Mouse (Mus musculus) midbrain, embryonic 10.5 days (tissue): Measurements from ENCODE around the gene 1700020L24Rik. TPM values are rescaled to one million over a fixed set of nuclear protein-coding genes. Genes with fewer than 3 reads are reported as not detected.
A peak's percentile ranks its signal among the peaks of the same experiment; 100 is the strongest.

ENCODE experiments used
- DNase-seq: peaks from one replicate; pipeline ENCODE4 v3.0.0-alpha.2; 2017; ENCODE audit warnings: low spot score
- H3K27ac ChIP-seq: fragments of 300-500 bp; sonication (generic); replicated peaks from 2 replicates; pipeline ENCODE4 v1.5.1; 2016; ENCODE audit warnings: mild to moderate bottlenecking
- H3K27me3 ChIP-seq: fragments of 300-500 bp; sonication (generic); 2 replicates; pipeline ENCODE4 v1.6.1; 2016; ENCODE audit warnings: low read depth, mild to moderate bottlenecking; ENCODE audit not compliant: poor library complexity, severe bottlenecking
- H3K36me3 ChIP-seq: fragments of 300-500 bp; sonication (generic); 2 replicates; pipeline ENCODE4 v1.6.1; 2016; ENCODE audit warnings: mild to moderate bottlenecking, moderate library complexity
- H3K4me1 ChIP-seq: fragments of 300-500 bp; sonication (generic); 2 replicates; pipeline ENCODE4 v1.6.1; 2016
- H3K4me3 ChIP-seq: fragments of 300-500 bp; sonication (generic); 2 replicates; pipeline ENCODE4 v1.5.1; 2016; ENCODE audit warnings: mild to moderate bottlenecking, moderate library complexity
- H3K9me3 ChIP-seq: fragments of 300-500 bp; sonication (generic); replicated peaks from 2 replicates; pipeline ENCODE4 v1.6.1; 2016; ENCODE audit warnings: mild to moderate bottlenecking
- WGBS: fragments of 180-500 bp; shearing (Covaris S2); methylation state at CpG from one replicate; pipeline ENCODE4 v1.1.7; 2016; 5-methylcytosine and 5-hydroxymethylcytosine counted together
- polyA plus RNA-seq: library from polyadenylated mRNA; unstranded; fragments of >200 nt; fragmentation: Nextera tagmentation; extraction: Ambion mirVana; gene quantifications from 2 replicates; pipeline ENCODE4 v1.2.1, GENCODE M21; 2016

The 1700020L24Rik gene
- polyA plus RNA-seq: 0.54 TPM in 1 of 2 replicates, not detected in the other

GRCm38 (mm10) chr11:83437377-83437776, at the start of gene 1700020L24Rik:
TSS of gene 1700020L24Rik (plus strand) at chr11:83437677.
- no peak within 1 kb of the TSS for H3K27ac ChIP-seq
- peaks cover 40% of the 10 kb centered on the region for H3K27me3 ChIP-seq
- H3K36me3 ChIP-seq: no peaks in the 10 kb centered on the region
- no peak within 1 kb of the TSS for H3K4me3 ChIP-seq
- no peak for DNase-seq
- H3K9me3 ChIP-seq: no peaks in the 10 kb centered on the region
- peaks cover 19% of the 10 kb centered on the region for H3K4me1 ChIP-seq
- WGBS: 86% methylated on average over 1 of the region's 1 CpGs

DNA sequence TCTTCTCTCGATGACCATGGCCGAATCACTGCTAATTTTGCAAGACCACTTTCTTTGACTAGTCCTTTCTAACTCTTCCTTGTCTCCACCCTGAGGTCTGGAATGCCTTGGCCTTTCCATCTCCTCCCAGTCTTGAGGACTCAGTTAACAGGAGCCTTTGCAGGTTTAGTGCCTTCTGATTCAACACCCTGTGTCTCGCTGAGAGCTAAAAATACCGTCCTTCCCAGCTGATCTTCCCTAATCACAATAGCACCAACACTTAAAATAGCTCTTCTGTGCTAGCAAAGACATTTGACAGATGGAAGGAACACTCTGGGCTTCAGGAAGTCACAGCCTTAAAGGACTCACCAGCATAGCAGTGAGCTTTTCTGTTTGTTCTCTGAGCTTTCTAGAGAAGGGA, 44.4 kb upstream of the 1700020L24Rik start:
- Histone ChIP-seq H3K36me3 (peaks cover 79% of the 10 kb centered on the region), H3K9me3 (no peaks in the 10 kb centered on the region), H3K27me3 (no peaks in the 10 kb centered on the region), H3K27ac (no peak overlapping the region), H3K4me1 (peaks cover 12% of the 10 kb centered on the region), H3K4me3 (no peak overlapping the region)
- DNase-seq: no peak
- WGBS: 89% methylated on average over 4 of the region's 4 CpGs

GRCm38 (mm10) chr11:83394802-83395439, 42.6 kb upstream of the 1700020L24Rik start:
- no peaks in the 10 kb centered on the region for H3K27me3 ChIP-seq
- WGBS: 33% methylated on average over 6 of the region's 6 CpGs
- peaks cover 80% of the 10 kb centered on the region for H3K36me3 ChIP-seq
- H3K9me3 ChIP-seq: no peaks in the 10 kb centered on the region
- no peak overlapping the region for H3K27ac ChIP-seq
- H3K4me3 ChIP-seq: no peak overlapping the region
- peaks cover 12% of the 10 kb centered on the region for H3K4me1 ChIP-seq
- DNase-seq: no peak

DNA sequence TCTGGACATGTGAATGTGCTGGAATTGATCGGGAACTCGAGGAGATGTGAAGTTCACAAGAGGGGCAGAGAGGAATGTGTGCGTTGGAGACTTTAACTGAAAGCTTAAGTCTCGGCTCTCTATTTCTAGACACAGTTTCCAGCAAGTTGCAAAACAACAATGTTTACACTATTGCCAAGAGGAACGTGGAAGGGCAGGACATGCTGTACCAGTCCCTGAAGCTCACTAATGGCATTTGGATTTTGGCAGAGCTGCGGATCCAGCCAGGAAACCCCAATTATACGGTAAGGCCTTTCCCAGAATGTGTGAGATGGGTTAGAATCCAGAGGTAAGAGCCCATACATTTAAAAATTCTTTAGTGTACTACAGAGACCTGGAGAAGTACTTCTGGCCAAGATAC, 39.9 kb upstream of the 1700020L24Rik start:
- Histone ChIP-seq H3K36me3 (peaks cover 72% of the 10 kb centered on the region), H3K4me1 (peaks cover 12% of the 10 kb centered on the region), H3K9me3 (no peaks in the 10 kb centered on the region), H3K4me3 (no peak overlapping the region), H3K27me3 (no peaks in the 10 kb centered on the region), H3K27ac (no peak overlapping the region)
- WGBS: 90% methylated on average over 7 of the region's 7 CpGs
- no peak for DNase-seq

DNA sequence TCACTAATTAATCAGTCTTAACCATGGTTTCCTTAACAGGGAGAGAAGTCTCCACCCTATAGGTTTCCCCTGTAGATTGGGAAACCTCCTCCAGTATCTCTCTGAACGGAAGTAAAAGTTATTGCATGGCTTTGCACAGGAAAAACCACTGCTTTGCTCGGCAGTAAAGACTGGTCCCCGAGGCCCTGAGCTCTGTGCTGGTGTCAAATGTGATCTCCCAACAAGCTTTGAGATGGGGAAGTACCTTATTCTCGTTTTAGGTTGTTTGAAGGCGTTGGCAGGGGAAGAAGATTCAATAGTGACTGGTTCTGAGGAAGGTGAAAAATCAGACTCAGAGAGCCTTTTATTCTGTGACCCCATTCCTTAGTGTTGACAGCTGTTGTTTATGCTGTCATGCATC, 38.8 kb upstream of the 1700020L24Rik start:
- Histone ChIP-seq H3K4me1 (peaks cover 12% of the 10 kb centered on the region), H3K36me3 (peaks cover 72% of the 10 kb centered on the region), H3K9me3 (no peaks in the 10 kb centered on the region), H3K27ac (no peak overlapping the region), H3K4me3 (no peak overlapping the region), H3K27me3 (no peaks in the 10 kb centered on the region)
- no peak for DNase-seq
- 87% methylated on average over 5 of the region's 5 CpGs for WGBS

DNA sequence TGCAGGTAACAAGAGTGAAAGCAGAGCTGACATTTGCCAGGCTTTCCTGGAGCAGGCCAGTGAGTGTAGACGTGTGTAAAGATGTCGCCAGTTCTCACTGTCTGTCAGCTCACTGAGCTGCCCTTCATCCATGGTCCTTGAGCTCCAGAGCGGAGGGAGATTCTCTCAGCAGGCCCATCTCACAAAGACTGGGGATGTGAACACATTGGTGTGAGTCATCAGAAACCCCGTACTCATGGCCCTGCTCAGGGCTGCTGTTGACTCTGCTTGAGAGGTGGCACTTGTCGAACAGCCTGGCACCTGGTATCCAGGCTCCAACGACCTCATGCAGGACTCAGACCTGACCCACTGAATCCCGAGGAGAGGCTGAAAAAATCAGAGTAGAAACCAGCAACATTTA, 33.7 kb upstream of the 1700020L24Rik start:
- H3K27ac ChIP-seq: no peak overlapping the region
- H3K27me3 ChIP-seq: peaks cover 11% of the 10 kb centered on the region
- H3K4me3 ChIP-seq: no peak overlapping the region
- no peaks in the 10 kb centered on the region for H3K9me3 ChIP-seq
- H3K4me1 ChIP-seq: peaks cover 10% of the 10 kb centered on the region; the same call in 1 of the 2 replicates
- H3K36me3 ChIP-seq: peaks cover 48% of the 10 kb centered on the region
- DNase-seq: no peak
- 84% methylated on average over 7 of the region's 7 CpGs for whole genome bisulfite sequencing

GRCm38 (mm10) chr11:83406391-83406790, 31.1 kb upstream of the 1700020L24Rik start:
- Histone ChIP-seq H3K4me1 (peaks cover 29% of the 10 kb centered on the region), H3K36me3 (peaks cover 31% of the 10 kb centered on the region), H3K27me3 (peaks cover 25% of the 10 kb centered on the region), H3K27ac (no peak overlapping the region), H3K9me3 (no peaks in the 10 kb centered on the region), H3K4me3 (no peak overlapping the region)
- 73% methylated on average over 3 of the region's 3 CpGs for WGBS
- no peak for DNase-seq

- DNase-seq: no peak
- peaks cover 15% of the 10 kb centered on the region for H3K36me3 ChIP-seq
- H3K27ac ChIP-seq: no peak overlapping the region
- peaks cover 29% of the 10 kb centered on the region for H3K4me1 ChIP-seq
- no peak overlapping the region for H3K4me3 ChIP-seq
- WGBS: 51% methylated on average over 8 of the region's 8 CpGs
- peaks cover 37% of the 10 kb centered on the region for H3K27me3 ChIP-seq
- H3K9me3 ChIP-seq: no peaks in the 10 kb centered on the region
Observed at GRCm38 (mm10) chr11:83408242-83408641, 29.2 kb upstream of the 1700020L24Rik start.

DNA sequence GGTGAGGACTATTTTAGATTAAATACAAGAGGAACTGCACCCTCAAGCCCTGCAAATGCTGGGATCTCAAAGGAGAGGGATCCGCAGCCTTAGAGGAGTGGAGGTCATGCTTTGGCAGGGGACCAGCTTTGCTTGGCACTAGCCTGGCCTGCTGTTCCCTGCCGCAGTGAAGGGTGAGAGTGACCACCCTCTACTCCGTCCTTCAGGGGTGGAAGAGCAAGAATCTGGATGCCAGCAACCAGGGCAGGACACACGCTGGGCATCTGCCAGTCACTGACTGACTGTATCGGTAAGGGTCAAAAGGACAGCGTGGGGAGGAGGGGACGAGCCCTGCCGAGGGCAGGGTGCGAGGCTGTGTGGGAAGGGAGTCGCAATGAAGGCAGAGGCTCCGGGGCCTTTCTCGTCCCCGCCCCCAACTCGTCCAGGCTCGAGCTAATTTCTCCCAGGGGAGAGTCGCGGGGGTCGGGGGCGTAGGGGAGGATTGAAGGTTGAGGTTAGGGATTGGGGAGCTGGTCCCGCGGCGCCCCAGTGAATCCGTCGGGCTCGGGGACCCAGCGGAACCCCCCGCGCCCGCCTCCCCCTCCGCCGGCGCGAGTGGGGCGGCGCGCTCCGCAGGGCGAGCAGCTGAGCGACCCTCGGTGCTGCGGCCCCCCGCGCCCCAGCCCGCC, 28.3 kb upstream of the 1700020L24Rik start, which contains the start of gene Rasl10b:
Gene Rasl10b, plus strand, starts transcription at position 51 of the 668 bp plus-strand sequence.
- H3K4me1 ChIP-seq: peaks cover 29% of the 10 kb centered on the region
- 2% methylated on average over 41 of the region's 44 CpGs for WGBS
- peak within 1 kb of the TSS; percentile 91 for H3K4me3 ChIP-seq
- H3K9me3 ChIP-seq: no peaks in the 10 kb centered on the region
- H3K27me3 ChIP-seq: peaks cover 39% of the 10 kb centered on the region
- peak within 1 kb of the TSS; percentile 91 for H3K27ac ChIP-seq
- H3K36me3 ChIP-seq: peaks cover 5% of the 10 kb centered on the region
- peak; percentile 55 for DNase-seq

DNA sequence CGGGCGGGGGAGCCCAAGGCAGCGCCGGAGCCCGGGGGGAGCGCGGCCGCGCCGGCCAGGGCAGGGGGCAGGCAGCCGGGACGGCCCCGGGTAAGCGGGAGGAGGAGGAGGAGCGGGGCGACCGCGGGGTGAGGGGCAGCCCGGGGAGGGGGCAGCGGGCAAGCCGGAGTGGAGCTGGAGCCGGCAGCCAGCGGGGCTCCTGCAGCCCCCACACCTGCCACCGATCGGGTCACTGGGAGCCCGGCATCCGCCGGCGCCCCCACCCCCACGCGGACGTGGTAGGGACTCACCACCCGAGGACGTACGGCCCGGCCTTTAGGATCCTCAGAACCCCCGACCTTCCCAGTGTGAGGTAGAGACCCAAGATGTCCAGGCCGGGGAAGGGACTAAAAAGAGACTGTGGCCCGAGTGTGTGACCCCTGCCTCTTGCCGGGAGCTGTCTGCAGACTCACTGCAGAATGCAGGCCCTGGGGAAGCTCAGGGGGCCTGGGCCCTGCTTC, 27.6 kb upstream of the 1700020L24Rik start:
- Histone ChIP-seq H3K9me3 (no peaks in the 10 kb centered on the region), H3K4me3 (peak overlapping the region; percentile 91), H3K27me3 (peaks cover 39% of the 10 kb centered on the region), H3K27ac (peak overlapping the region; percentile 91), H3K4me1 (peaks cover 29% of the 10 kb centered on the region), H3K36me3 (no peaks in the 10 kb centered on the region)
- WGBS: under 1% methylated on average over 37 of the region's 40 CpGs
- peak; percentile 47 for DNase-seq

- Histone ChIP-seq H3K27ac (no peak overlapping the region), H3K9me3 (no peaks in the 10 kb centered on the region), H3K27me3 (peaks cover 39% of the 10 kb centered on the region), H3K36me3 (no peaks in the 10 kb centered on the region), H3K4me1 (peaks cover 29% of the 10 kb centered on the region), H3K4me3 (peak overlapping the region; percentile 91)
- DNase-seq: no peak
- 31% methylated on average over 6 of the region's 6 CpGs for WGBS
Observed at GRCm38 (mm10) chr11:83410510-83410909, 27.0 kb upstream of the 1700020L24Rik start.

- no peaks in the 10 kb centered on the region for H3K9me3 ChIP-seq
- peaks cover 68% of the 10 kb centered on the region for H3K27me3 ChIP-seq
- no peak overlapping the region for H3K4me3 ChIP-seq
- no peaks in the 10 kb centered on the region for H3K36me3 ChIP-seq
- peak; percentile 45 for DNase-seq
- peaks cover 7% of the 10 kb centered on the region for H3K4me1 ChIP-seq
- 16% methylated on average over 5 of the region's 5 CpGs for WGBS
- no peak overlapping the region for H3K27ac ChIP-seq
Observed at GRCm38 (mm10) chr11:83417080-83417479, 20.4 kb upstream of the 1700020L24Rik start.

DNA sequence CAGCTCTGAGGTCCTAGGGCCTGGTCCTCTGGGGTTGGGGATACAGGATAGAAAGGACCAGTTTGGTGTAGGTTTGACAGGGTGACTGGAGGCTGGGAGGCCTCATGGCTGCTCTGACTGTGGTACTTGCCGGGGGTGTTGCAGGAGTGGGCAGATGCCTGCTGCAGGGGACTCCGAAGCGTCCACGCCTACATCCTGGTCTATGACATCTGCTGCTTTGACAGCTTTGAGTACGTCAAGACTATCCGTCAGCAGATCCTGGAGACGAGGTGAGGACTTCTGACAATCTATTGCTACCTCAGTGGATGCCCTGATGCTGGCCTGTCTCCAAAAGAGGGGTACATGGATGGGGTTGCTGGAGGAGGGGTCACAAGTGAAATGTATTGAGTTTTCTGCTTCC, 19.8 kb upstream of the 1700020L24Rik start:
- Histone ChIP-seq H3K36me3 (no peaks in the 10 kb centered on the region), H3K27me3 (peaks cover 70% of the 10 kb centered on the region), H3K4me1 (peaks cover 7% of the 10 kb centered on the region), H3K9me3 (no peaks in the 10 kb centered on the region), H3K27ac (no peak overlapping the region), H3K4me3 (no peak overlapping the region)
- no peak for DNase-seq
- WGBS: 88% methylated on average over 7 of the region's 7 CpGs
